Mouse (Mus musculus): Measurements from ENCODE around the gene Ralgps1. TPM values are rescaled to one million over a fixed set of nuclear protein-coding genes. Genes with fewer than 3 reads are reported as not detected.
"Not testable (repeated sequence)": the region's sequence is repeated elsewhere in the genome, so short reads cannot be mapped to it uniquely, and the experiment has no call there.

The Ralgps1 gene
- polyA plus RNA-seq, 1 experiment, result 4.6 TPM

DNA sequence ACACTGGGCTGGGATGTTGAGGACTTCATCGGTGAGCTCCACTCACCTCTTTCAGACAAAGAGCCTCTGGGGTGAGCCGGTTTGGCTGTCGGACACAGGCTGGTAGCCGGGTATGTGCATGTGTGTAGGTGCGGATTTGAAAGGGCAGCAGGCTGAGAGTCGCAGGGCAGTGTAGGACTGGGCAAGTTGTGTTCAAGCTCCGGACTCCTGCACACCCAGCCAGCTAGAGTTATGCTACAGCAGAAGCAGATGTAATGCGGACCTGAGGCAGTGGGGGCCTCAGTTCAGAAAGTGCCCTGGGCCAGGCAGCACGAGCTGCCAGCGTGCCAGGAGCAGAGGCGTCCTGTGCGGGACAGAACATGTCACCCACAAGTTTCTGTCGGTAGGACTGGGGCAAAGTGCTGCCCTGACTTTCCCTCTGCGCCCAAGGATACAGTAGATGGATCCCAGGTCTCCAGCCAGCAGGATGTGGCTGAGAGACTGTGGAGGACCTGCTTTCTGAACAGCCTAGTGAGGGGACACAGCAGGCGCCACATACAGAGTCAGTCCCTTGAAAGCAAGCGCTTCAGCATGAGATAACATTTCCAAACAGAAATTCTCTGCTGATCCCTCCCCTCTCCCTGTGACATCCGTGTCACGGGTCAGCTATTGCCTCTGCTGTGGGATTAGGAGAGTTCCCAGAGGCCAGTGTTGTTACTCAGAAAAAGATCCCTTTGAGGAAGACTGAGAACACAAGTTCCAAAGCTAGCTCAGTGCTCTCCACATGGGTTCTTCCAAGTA is 154.5 kb downstream of the Ralgps1 start:
- TF ChIP-seq POLR2A (IDR thresholded peaks at IDR 0.05; ENCODE audit: borderline replicate concordance, control insufficient read depth, low read depth, low read length) (no peak), CTCF (IDR thresholded peaks at IDR 0.05; ENCODE audit: control insufficient read depth, insufficient read depth, low read length) (no peak)
- 71% methylated on average over 18 of the region's 18 CpGs for WGBS
- H3K27ac ChIP-seq (ENCODE audit: control insufficient read depth, insufficient read depth, low read depth, low read length, poor library complexity), result no peak overlapping the region

DNA sequence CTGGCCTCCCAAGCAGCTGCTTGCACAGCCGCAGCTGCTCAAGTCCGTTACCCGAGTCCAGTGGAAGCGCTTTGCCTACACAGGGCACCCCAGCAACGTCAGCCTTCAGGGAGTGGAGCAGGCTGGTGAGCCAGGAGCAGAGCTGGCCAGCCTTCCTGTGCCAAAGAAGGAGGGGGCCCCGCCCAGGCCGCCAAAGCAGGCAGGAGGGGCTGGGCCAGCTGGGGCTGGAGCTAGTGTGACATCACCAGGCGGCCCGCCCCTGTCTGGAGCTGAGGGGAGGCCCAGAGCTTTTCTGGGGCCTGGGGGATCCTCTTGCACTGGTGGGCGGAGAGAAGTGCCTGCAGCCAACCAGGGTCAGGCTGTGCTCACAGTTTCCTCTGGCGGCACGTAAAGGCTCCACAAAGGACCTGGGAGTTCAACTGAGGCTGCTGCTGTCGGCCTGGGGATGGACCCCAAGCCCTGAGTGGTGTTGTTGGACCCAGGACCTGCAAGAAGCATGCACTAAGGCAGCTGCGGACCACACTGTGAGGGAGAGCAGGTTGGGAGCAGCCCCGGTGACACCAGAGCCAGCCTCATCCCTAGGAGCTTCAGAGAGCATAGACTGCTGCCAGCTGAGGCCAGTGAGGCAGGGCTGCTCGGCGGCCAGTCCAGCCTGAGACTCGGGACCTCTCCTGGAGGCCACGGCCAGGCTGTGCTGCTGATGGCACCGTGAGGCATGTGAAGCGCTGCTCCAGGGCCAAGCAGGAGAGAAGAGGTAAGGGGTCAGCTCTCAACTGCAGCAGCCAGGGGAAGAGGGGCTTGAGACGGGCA is 155.4 kb downstream of the Ralgps1 start, which contains the start of gene Angptl2:
TSS of gene Angptl2 (plus strand) at position 370 of the 810 bp plus-strand sequence.
- 24% methylated on average over 22 of the region's 22 CpGs for WGBS
- Histone ChIP-seq H3K4me3 (replicated peaks; ENCODE audit: control insufficient read depth, low read depth, low read length) (no peak within 1 kb of the TSS), H3K4me1 (ENCODE audit: control insufficient read depth, insufficient read depth, low read length) (no peaks in the 10 kb centered on the region; the same call in 1 of the 2 replicates), H3K27ac (ENCODE audit: control insufficient read depth, insufficient read depth, low read depth, low read length, poor library complexity) (no peak within 1 kb of the TSS)
- TF ChIP-seq CTCF (IDR thresholded peaks at IDR 0.05; ENCODE audit: control insufficient read depth, insufficient read depth, low read length) (no peak), POLR2A (IDR thresholded peaks at IDR 0.05; ENCODE audit: borderline replicate concordance, control insufficient read depth, low read depth, low read length) (no peak; the same call in 1 of the 2 replicates)

More for the DNA sequence above, 154.5 kb downstream of the Ralgps1 start:
- Histone ChIP-seq H3K4me3 (replicated peaks; ENCODE audit: control insufficient read depth, low read depth, low read length) (no peak overlapping the region), H3K4me1 (ENCODE audit: control insufficient read depth, insufficient read depth, low read length) (no peaks in the 10 kb centered on the region; the same call in 1 of the 2 replicates)

DNA sequence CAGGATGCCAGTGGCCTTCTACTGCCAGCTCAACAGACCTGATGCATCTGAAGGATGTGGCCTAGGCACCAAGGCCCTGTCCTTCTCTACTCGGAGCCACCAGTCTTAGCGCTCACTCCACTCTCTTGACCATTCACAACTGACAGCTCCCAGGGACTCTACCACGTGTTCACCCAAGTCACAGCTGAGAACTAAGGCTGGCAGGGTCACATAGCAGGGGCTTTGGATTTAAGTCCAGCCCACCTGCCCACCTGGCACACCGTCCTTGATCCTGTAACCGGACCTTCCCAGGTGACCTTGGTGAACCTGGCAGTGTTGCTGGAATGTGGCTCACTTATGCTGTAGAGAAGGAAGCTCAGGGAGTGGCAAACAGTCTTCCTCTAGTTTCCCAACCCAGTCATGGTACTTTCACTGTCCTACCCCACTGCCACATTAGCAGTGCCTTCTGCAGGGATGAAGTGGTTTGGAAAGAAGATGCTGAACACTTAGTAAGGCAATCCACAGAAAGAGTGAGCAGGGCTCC is 156.0 kb downstream of the Ralgps1 start:
- Histone ChIP-seq H3K27ac (ENCODE audit: control insufficient read depth, insufficient read depth, low read depth, low read length, poor library complexity) (no peak overlapping the region), H3K4me1 (ENCODE audit: control insufficient read depth, insufficient read depth, low read length) (no peaks in the 10 kb centered on the region; the same call in 1 of the 2 replicates), H3K4me3 (replicated peaks; ENCODE audit: control insufficient read depth, low read depth, low read length) (no peak overlapping the region)
- WGBS, result 79% methylated on average over 5 of the region's 5 CpGs
- TF ChIP-seq CTCF (IDR thresholded peaks at IDR 0.05; ENCODE audit: control insufficient read depth, insufficient read depth, low read length) (no peak), POLR2A (IDR thresholded peaks at IDR 0.05; ENCODE audit: borderline replicate concordance, control insufficient read depth, low read depth, low read length) (no peak)

DNA sequence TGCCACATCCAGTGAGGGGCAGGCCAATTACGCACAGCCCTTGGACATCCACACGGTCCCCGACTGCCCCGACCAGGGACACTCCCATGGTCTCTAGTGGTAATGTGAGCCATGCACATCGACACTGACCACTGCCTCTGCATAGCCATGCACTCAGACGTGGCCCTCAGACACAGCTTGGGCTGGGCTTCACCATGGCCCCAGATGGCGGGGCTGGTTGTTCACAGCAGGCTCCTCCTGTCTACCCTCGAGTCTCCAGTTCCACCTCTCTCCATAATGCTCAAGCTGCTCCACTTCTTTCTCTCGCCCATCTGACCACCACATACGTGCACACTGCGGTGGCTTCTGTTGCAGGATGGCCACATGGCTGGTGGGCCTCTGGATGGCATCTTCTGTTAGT is 160.0 kb downstream of the Ralgps1 start:
- H3K4me1 ChIP-seq (ENCODE audit: control insufficient read depth, insufficient read depth, low read length); H3K4me3 ChIP-seq (replicated peaks; ENCODE audit: control insufficient read depth, low read depth, low read length); H3K27ac ChIP-seq (ENCODE audit: control insufficient read depth, insufficient read depth, low read depth, low read length, poor library complexity): not testable (repeated sequence)
- WGBS, result 84% methylated on average over 11 of the region's 11 CpGs

DNA sequence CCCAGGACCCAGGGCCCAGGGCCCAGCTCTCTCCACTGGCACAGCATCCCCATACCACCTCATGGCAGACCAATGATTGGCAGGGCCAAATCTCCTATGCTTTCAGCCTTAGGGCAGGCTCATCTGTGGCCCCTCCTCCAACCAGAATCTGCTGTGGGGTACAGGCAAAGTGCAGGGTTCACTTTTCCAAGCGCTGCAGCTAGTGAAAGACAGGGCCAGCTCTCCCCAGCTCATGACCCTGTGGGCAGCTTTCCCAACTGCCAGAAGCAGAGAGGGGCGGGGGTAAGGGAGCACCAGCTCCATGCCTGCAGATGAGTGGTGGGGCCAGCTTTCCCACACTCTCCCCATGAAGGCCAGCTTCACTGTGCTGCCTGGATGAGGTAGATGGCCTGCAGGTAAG is 160.4 kb downstream of the Ralgps1 start:
- Histone ChIP-seq H3K27ac (ENCODE audit: control insufficient read depth, insufficient read depth, low read depth, low read length, poor library complexity) (no peak overlapping the region), H3K4me3 (replicated peaks; ENCODE audit: control insufficient read depth, low read depth, low read length) (no peak overlapping the region), H3K4me1 (ENCODE audit: control insufficient read depth, insufficient read depth, low read length) (no peaks in the 10 kb centered on the region; the same call in 1 of the 2 replicates)
- no peak for TF ChIP-seq CTCF (IDR thresholded peaks at IDR 0.05; ENCODE audit: control insufficient read depth, insufficient read depth, low read length)
- no peak for TF ChIP-seq POLR2A (IDR thresholded peaks at IDR 0.05; ENCODE audit: borderline replicate concordance, control insufficient read depth, low read depth, low read length)
- 88% methylated on average over 2 of the region's 2 CpGs for WGBS

DNA sequence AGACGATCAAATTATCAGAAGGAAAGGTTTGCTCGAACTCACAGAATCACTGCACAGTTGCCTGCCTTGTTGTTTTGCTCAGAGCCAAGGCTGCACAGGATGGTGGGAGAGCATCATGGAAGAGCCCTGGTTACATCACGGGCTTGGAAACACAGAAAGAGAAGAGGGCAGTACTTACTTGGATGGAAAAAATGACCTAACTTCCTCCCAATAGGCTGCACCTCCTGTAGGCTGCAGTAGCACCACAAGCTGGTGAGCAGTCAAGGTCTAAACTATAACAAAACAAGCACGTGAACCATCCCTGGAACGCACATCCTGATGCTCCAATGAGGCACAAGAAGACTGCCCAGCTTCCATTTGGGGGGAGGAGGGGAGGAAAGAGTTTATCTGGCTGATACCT is 163.2 kb downstream of the Ralgps1 start:
- no peak for TF ChIP-seq POLR2A (IDR thresholded peaks at IDR 0.05; ENCODE audit: borderline replicate concordance, control insufficient read depth, low read depth, low read length)
- no peak for TF ChIP-seq CTCF (IDR thresholded peaks at IDR 0.05; ENCODE audit: control insufficient read depth, insufficient read depth, low read length)
- 78% methylated on average over 5 of the region's 5 CpGs for WGBS
- Histone ChIP-seq H3K4me1 (ENCODE audit: control insufficient read depth, insufficient read depth, low read length) (no peaks in the 10 kb centered on the region), H3K4me3 (replicated peaks; ENCODE audit: control insufficient read depth, low read depth, low read length) (no peak overlapping the region), H3K27ac (ENCODE audit: control insufficient read depth, insufficient read depth, low read depth, low read length, poor library complexity) (no peak overlapping the region)

DNA sequence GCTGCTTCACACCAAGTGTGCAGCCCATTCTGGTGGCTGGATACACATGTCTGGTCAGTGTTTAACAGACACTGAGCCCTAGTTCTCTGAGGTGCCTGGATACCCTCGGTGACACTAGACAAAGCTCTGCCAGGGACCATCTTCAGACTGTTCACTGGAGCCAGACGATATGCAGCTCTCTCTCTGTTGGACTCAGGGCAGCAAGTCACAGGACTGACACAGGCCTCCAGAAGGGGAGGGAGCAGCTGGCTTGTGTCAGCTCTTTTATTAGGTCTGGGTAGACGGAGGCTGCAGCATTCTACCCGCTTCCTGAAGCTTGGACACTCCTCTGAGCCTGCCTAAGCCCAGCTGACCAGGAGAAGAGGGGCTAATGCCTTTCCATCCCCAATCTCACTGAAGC is 164.2 kb downstream of the Ralgps1 start:
- no peaks in the 10 kb centered on the region for H3K4me1 ChIP-seq (ENCODE audit: control insufficient read depth, insufficient read depth, low read length)
- no peak overlapping the region for H3K27ac ChIP-seq (ENCODE audit: control insufficient read depth, insufficient read depth, low read depth, low read length, poor library complexity)

DNA sequence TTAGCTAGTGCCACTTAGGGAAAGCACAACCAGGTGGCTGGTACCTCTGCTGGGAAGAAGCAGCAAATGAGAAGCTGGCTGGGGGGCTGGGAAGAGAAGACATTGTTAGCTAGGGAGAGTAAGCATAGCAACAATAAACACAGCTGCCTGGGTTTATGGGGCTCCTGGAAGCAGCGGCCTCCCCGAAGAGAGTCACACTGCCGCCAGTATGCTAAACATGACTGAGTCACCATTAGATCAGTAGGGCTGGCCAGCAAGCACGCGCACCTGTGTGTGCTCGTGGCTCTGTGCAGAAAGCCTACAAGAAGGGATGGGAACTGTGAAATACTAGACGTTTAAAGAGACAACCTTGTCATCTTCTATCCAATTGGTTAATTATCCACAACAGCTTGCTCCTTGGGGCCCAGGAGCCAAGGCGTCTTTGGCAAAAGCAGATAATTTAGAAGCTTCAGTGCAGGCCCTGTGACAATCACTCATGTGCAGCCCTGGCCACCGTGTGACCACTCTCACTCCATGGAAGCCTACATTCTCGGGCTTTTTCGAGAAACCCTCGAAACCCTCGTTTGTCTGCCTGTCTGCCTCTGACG is 165.3 kb downstream of the Ralgps1 start:
- no peaks in the 10 kb centered on the region for H3K4me1 ChIP-seq (ENCODE audit: control insufficient read depth, insufficient read depth, low read length)
- TF ChIP-seq POLR2A (IDR thresholded peaks at IDR 0.05; ENCODE audit: borderline replicate concordance, control insufficient read depth, low read depth, low read length), result no peak
- no peak for TF ChIP-seq CTCF (IDR thresholded peaks at IDR 0.05; ENCODE audit: control insufficient read depth, insufficient read depth, low read length)
- no peak overlapping the region for H3K4me3 ChIP-seq (replicated peaks; ENCODE audit: control insufficient read depth, low read depth, low read length)
- WGBS, result 84% methylated on average over 14 of the region's 14 CpGs
- H3K27ac ChIP-seq (ENCODE audit: control insufficient read depth, insufficient read depth, low read depth, low read length, poor library complexity), result no peak overlapping the region

More for the DNA sequence above, 164.2 kb downstream of the Ralgps1 start:
- H3K4me3 ChIP-seq (replicated peaks; ENCODE audit: control insufficient read depth, low read depth, low read length), result no peak overlapping the region
- TF ChIP-seq POLR2A (IDR thresholded peaks at IDR 0.05; ENCODE audit: borderline replicate concordance, control insufficient read depth, low read depth, low read length) (no peak), CTCF (IDR thresholded peaks at IDR 0.05; ENCODE audit: control insufficient read depth, insufficient read depth, low read length) (no peak)
- 72% methylated on average over 4 of the region's 4 CpGs for WGBS
